Mouse (Mus musculus) thymus, postnatal 36 days (tissue): ENCODE results near the gene Etd.
"Not testable (repeated sequence)": the region's sequence is repeated elsewhere in the genome, so short reads cannot be mapped to it uniquely, and the experiment has no call there.

Experiments
- DNase-seq, 2 experiments: peaks; one replicate each; pipeline ENCODE4 v3.0.0; 2022; ENCODE audit warnings: mixed read lengths in 2 of 2

Etd gene

GRCm38 (mm10) chrX:53434618-53435017, at the start of gene Etd:
Gene Etd, plus strand, starts transcription at chrX:53434918.
- no peak for DNase-seq

GRCm38 (mm10) chrX:53386362-53386761, 48.4 kb upstream of the Etd start:
- no peak for DNase-seq

GRCm38 (mm10) chrX:53432888-53433287, 1.8 kb upstream of the Etd start:
- DNase-seq = no peak

- no peak for DNase-seq
Measured at GRCm38 (mm10) chrX:53459573-53459972, 24.9 kb downstream of the Etd start.

- not testable (repeated sequence) for DNase-seq
Measured at GRCm38 (mm10) chrX:53464194-53464593, 29.5 kb downstream of the Etd start.
